15 mouse cellular contexts compared by ENCODE assay signal in the genomic region with DNA sequence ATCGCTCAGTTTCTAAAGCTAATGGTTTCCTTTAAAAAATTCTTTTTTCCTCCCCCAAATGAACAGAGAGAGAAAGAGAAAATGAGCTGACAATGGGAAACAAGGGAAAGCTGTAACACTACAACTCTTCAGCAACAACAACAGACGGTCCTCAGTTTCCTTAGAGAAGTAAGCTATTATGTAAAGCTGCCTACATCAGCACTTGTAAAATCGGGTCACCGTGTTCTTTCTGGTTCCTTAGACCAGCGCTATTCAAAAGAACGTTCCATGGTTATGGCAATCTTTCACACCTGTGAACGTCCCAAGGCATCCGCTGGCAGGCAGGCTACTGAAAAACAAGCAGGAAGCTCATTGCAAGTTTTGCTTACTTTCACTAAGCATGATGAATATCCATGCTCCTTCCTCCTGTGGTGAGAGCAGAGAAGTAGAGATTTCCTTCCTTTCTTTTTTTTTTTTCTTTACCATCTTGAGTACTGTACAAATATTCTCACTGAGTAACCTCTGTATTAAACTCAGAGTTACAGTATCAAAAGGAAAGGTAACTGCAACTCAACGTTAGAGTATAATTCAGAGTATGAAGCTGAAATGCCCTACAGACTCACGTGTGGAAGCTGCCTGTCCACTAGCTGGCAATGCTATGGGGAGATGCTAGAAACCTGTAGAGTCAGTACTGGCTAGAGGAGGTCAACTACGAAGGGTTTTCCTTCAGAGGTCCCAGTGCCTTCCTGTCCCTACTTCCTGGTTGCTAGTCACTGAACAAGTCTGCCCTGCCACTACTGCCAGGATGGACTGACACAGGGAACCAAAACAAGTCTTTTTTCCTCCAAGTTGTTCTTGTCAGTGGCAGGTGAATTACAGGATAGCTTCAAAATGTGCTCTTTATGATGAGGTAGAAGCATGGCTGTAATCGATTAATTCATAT.
"Had no signal": no experiment of that assay in that cellular context is flagged by ENCODE, and none has a peak within 500 bp of the region (broad histone marks: within the 10 kb centered on the region; RNA-seq: fewer than 3 reads in every experiment).

No protein-coding gene starts in this region.

- ATAC-seq: intestine, postnatal 0 days; liver, postnatal 0 days had no signal

- H3K4me1 ChIP-seq: limb, embryonic 15.5 days; lung, embryonic 15.5 days; midbrain, embryonic 10.5 days; neural tube, embryonic 13.5 days had no signal

- H3K27ac ChIP-seq: limb, embryonic 15.5 days; liver, embryonic 13.5 days; lung, embryonic 15.5 days; midbrain, embryonic 10.5 days; neural tube, embryonic 13.5 days had no signal

- DNase-seq: kidney, adult 8-10 months; kidney, postnatal 25 days; liver, embryonic 13.5 days; liver, postnatal 0 days; lung, postnatal 14 days; midbrain, embryonic 14.5 days; right cerebral cortex, adult 18-20 months; right cerebral cortex, postnatal 25 days; thymus, adult 2 months; thymus, postnatal 4 days had no signal

- H3K4me3 ChIP-seq: limb, embryonic 15.5 days; liver, embryonic 13.5 days; lung, embryonic 15.5 days; midbrain, embryonic 10.5 days; neural tube, embryonic 13.5 days had no signal
